Mouse (Mus musculus) heart, adult 10 weeks (tissue): ENCODE data around the gene Ssr1. TPM values are rescaled to one million over a fixed set of nuclear protein-coding genes. Genes with fewer than 3 reads are reported as not detected.

Experiments
- polyA plus RNA-seq: library from polyadenylated mRNA; stranded (reverse); fragments of 350-450 nt; fragmentation: Illumina TruSeq; extraction: RNeasy Lipid Tissue Mini Kit (QIAGEN cat#74804); gene quantifications from one replicate; pipeline ENCODE4 v1.2.3, GENCODE M21; 2014; ENCODE audit warnings: low read depth, low replicate concordance

Ssr1 gene
- 25.0 TPM for polyA plus RNA-seq

GRCm38 (mm10) chr13:37993704-37994404 lies at the start of gene Ssr1:
TSS of gene Ssr1 (minus strand) at chr13:37994217.

GRCm38 (mm10) chr13:38037044-38037687 lies 43.1 kb upstream of the Ssr1 start, which contains the start of gene Cage1:
TSS of gene Cage1 (minus strand) at chr13:38037069.

GRCm38 (mm10) chr13:38036343-38037043 lies 42.5 kb upstream of the Ssr1 start, which contains the start of gene Riok1:
TSS of gene Riok1 (plus strand) at chr13:38036995.

Other genes starting within 250 kb of the Ssr1 start
- 17.6 TPM for gene Rreb1, start 215.8 kb downstream of the Ssr1 start, polyA plus RNA-seq
- 14.6 TPM for gene Riok1, start 42.8 kb upstream of the Ssr1 start, polyA plus RNA-seq
- 0.79 TPM for gene Cage1, start 42.9 kb upstream of the Ssr1 start, polyA plus RNA-seq
- 341 TPM for gene Dsp, start 157.1 kb upstream of the Ssr1 start, polyA plus RNA-seq
- gene Snrnp48, start 210.7 kb upstream of the Ssr1 start, polyA plus RNA-seq, result 20.6 TPM